Comparison of ENCODE assay signal across 7 mouse cellular contexts in the genomic region with DNA sequence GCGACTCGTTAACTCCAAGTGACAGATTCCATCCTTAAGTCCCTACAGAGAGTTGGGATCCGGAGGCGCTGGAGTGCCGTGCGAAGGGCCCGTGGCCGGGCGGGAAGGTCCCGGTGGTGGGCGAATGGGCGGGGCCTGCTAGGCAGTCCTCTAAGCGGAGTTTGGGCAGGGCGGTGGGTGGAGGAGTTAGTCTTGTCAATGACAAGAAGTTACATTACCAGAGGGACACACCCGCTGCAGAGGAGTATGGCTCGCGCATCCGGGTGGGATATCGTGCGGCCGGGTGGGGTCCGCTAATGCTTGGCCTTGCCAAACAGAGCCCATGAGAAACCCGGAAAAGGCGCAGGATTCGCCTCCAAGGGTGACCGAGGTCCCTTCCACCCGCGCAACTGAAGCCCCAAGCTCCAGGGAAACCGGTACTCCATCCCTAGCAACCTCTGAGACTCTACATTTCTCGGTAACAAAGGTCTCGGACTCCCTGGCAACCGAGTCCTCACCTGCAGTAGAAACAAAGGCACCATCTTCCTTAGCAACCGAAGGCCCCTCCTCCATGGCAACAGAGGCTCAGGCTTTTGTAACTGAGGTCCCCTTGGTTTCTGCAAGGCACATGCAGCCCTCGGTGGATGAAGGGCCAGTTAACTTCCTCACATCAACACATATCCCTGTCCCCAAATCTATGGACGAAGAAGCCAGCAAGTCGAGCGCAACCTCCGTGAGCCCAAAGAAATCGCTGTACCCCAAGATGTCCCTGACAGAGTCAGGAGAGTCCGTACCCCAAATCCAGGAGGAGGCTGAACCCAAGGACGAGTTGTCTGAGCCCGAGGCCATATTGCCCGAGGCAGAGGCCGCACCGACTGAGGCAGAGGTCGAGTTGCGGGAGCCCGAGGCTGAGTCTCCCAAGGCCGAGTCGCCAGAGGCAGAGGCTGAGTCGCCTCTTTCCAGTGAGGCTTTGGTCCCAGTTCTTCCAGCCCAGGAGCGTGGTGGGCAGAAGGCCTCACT. TPM values are rescaled to one million over a fixed set of nuclear protein-coding genes. Genes with fewer than 3 reads are reported as not detected.
DNase-seq lines count a peak whose midpoint lies in the region; ATAC-seq and TF ChIP-seq lines count a peak whose summit lies in the region.

No protein-coding gene starts in this region.

- peak overlapping the region; percentile 68 for H3K4me2 ChIP-seq in heart, embryonic 11.5 days
- H3K4me2 ChIP-seq in limb, embryonic 14.5 days (replicated peaks; ENCODE audit: low read depth, low read length, severe bottlenecking) = peak overlapping the region; percentile 61

- no peak for TF ChIP-seq POLR2A in limb, embryonic 14.5 days (IDR thresholded peaks at IDR 0.05; ENCODE audit: borderline replicate concordance, extremely low read depth, insufficient read depth, insufficient read length)

- peaks cover 28% of the 10 kb centered on the region for H3K4me1 ChIP-seq in heart, embryonic 11.5 days (ENCODE audit: control insufficient read depth, insufficient read depth, low read length)
- H3K4me1 ChIP-seq in limb, embryonic 14.5 days (ENCODE audit: control insufficient read depth, insufficient read depth, low read length) = peaks cover 21% of the 10 kb centered on the region; the same call in 1 of the 2 replicates

- peak overlapping the region; percentile 34 for H3K4me3 ChIP-seq in heart, embryonic 11.5 days (ENCODE audit: low read depth, low read length)
- peak overlapping the region; percentile 27 for H3K4me3 ChIP-seq in limb, embryonic 14.5 days (replicated peaks; ENCODE audit: low read length)

- H3K36me3 ChIP-seq in heart, embryonic 11.5 days (ENCODE audit: control insufficient read depth, insufficient read depth, low read length) = 0 out of 2 replicates have a peak, but pooled peaks cover 2% of the 10 kb centered on the region
- H3K36me3 ChIP-seq in limb, embryonic 14.5 days (ENCODE audit: control insufficient read depth, insufficient read depth, low read length) = peaks cover 19% of the 10 kb centered on the region

- ATAC-seq in heart, embryonic 11.5 days (replicated peaks; ENCODE audit: insufficient number of reproducible peaks, low FRiP score, low TSS enrichment) = no peak
- ATAC-seq in limb, embryonic 14.5 days (ENCODE audit: low FRiP score, low read depth) = no peak

- no peak overlapping the region for H3K27ac ChIP-seq in heart, embryonic 11.5 days (ENCODE audit: low read depth, low read length)
- H3K27ac ChIP-seq in limb, embryonic 14.5 days (replicated peaks; ENCODE audit: low read depth, low read length) = no peak overlapping the region

- peaks cover 33% of the 10 kb centered on the region for H3K27me3 ChIP-seq in heart, embryonic 11.5 days (ENCODE audit: control insufficient read depth, insufficient read depth, low read length)
- peaks cover 23% of the 10 kb centered on the region for H3K27me3 ChIP-seq in limb, embryonic 14.5 days (ENCODE audit: control insufficient read depth, insufficient read depth, low read length)

- peak overlapping the region; percentile 54; the same call in 1 of the 2 replicates for H3K9ac ChIP-seq in heart, embryonic 11.5 days (ENCODE audit: low read depth, low read length)
- peak overlapping the region; percentile 52 for H3K9ac ChIP-seq in limb, embryonic 14.5 days (ENCODE audit: low read depth, low read length, severe bottlenecking)

- DNase-seq in ES-CJ7 (ENCODE audit: low read depth, low spot score) = peak; percentile 82
- DNase-seq in WW6 (ENCODE audit: low read depth, low spot score) = peak; percentile 54
- no peak for DNase-seq in limb, embryonic 14.5 days (ENCODE audit: low spot score)
- DNase-seq in retina, embryonic 14.5 days (ENCODE audit: low spot score) = peak; percentile 68
- DNase-seq in layer of hippocampus, postnatal 14 days (ENCODE audit: low spot score in 2 of 2) = no peak
- DNase-seq in thymus, postnatal 10 days (ENCODE audit: low spot score in 2 of 2) = no peak

- H3K9me3 ChIP-seq in heart, embryonic 11.5 days (replicated peaks; ENCODE audit: control insufficient read depth, low read length) = no peaks in the 10 kb centered on the region
- no peaks in the 10 kb centered on the region for H3K9me3 ChIP-seq in limb, embryonic 14.5 days (ENCODE audit: control insufficient read depth, low read length)

- 18% methylated on average over 52 of the region's 52 CpGs for WGBS in heart, embryonic 11.5 days (ENCODE audit: insufficient replicate concordance)
- WGBS in limb, embryonic 14.5 days = 14% methylated on average over 52 of the region's 52 CpGs

RNA-seq across cellular contexts. Expression of gene Pi16, which starts 9.3 kb away (rescaled TPM):
- 0.55 and 1.7 TPM in 2 replicates for polyA plus RNA-seq in heart, embryonic 11.5 days (2014; fragmentation: Nextera tagmentation; extraction: Ambion mirVana)
- polyA plus RNA-seq in limb, embryonic 14.5 days (2012; rRNA removed) = 2.0 and 2.6 TPM in 2 replicates
- 1.4 and 2.2 TPM in 2 replicates for polyA plus RNA-seq in limb, embryonic 14.5 days (2014; fragmentation: Nextera tagmentation; extraction: Ambion mirVana)
- 1 to 10 TPM; 1.6 to 1.9 TPM for total RNA-seq in layer of hippocampus, postnatal 14 days (2021)

RNA-seq across cellular contexts. Expression of gene Mtch1, which starts 20.9 kb away (rescaled TPM):
- 266 and 306 TPM in 2 replicates for polyA plus RNA-seq in heart, embryonic 11.5 days (2014; fragmentation: Nextera tagmentation; extraction: Ambion mirVana)
- 469 and 541 TPM in 2 replicates for polyA plus RNA-seq in limb, embryonic 14.5 days (2012; rRNA removed)
- 420 and 443 TPM in 2 replicates for polyA plus RNA-seq in limb, embryonic 14.5 days (2014; fragmentation: Nextera tagmentation; extraction: Ambion mirVana)
- 100 to 1,000 TPM; 525 to 527 TPM for total RNA-seq in layer of hippocampus, postnatal 14 days (2021)

RNA-seq across cellular contexts. Expression of gene Fgd2, which starts 33.9 kb away (rescaled TPM):
- 1.2 and 2.3 TPM in 2 replicates for polyA plus RNA-seq in heart, embryonic 11.5 days (2014; fragmentation: Nextera tagmentation; extraction: Ambion mirVana)
- 9.4 and 10.8 TPM in 2 replicates for polyA plus RNA-seq in limb, embryonic 14.5 days (2012; rRNA removed)
- 6.2 and 8.4 TPM in 2 replicates for polyA plus RNA-seq in limb, embryonic 14.5 days (2014; fragmentation: Nextera tagmentation; extraction: Ambion mirVana)
- total RNA-seq in layer of hippocampus, postnatal 14 days (2021) = 1 to 10 TPM; 5.6 to 9.0 TPM

RNA-seq across cellular contexts. Expression of gene BC004004, which starts 58.2 kb away (rescaled TPM):
- 90.6 and 94.9 TPM in 2 replicates for polyA plus RNA-seq in heart, embryonic 11.5 days (2014; fragmentation: Nextera tagmentation; extraction: Ambion mirVana)
- polyA plus RNA-seq in limb, embryonic 14.5 days (2012; rRNA removed) = 58.7 and 64.6 TPM in 2 replicates
- polyA plus RNA-seq in limb, embryonic 14.5 days (2014; fragmentation: Nextera tagmentation; extraction: Ambion mirVana) = 85.3 and 87.6 TPM in 2 replicates
- total RNA-seq in layer of hippocampus, postnatal 14 days (2021) = 10 to 100 TPM; 88.1 to 93.8 TPM

Comparison
In these comparisons a context has a peak if more than half of its experiments do, and no peak if none do; other contexts are left out.
1. DNase-seq: peak in ES-CJ7 (single experiment), WW6 (single experiment) and retina, embryonic 14.5 days (single experiment); none in limb, embryonic 14.5 days (single experiment), layer of hippocampus, postnatal 14 days (0 of 2) and thymus, postnatal 10 days (0 of 2).